Mouse (Mus musculus) ES-E14 (cell line): ENCODE measurements around the gene Ephx4. TPM values are rescaled to one million over a fixed set of nuclear protein-coding genes. Genes with fewer than 3 reads are reported as not detected.

Experiments used
- DNase-seq: peaks from one replicate; pipeline ENCODE4 v3.0.0-alpha.2; 2013; ENCODE audit warnings: low read depth, low spot score
- H3K27ac ChIP-seq: 2 replicates; pipeline ENCODE4 v1.5.1; 2012; ENCODE audit warnings: low read depth, mild to moderate bottlenecking, low read length, moderate library complexity, mixed read lengths; ENCODE audit not compliant: poor library complexity, insufficient read depth, severe bottlenecking
- H3K36me3 ChIP-seq: 2 replicates; pipeline ENCODE4 v1.6.1; 2012; ENCODE audit warnings: mild to moderate bottlenecking, low read length, moderate library complexity, mixed read lengths; ENCODE audit not compliant: control insufficient read depth, poor library complexity, insufficient read depth, severe bottlenecking
- H3K4me1 ChIP-seq, 2 experiments: fragments of 150-350 bp in 1 of 2; sonication (generic) in 1 of 2; 2 replicates each; pipeline ENCODE4 v1.6.1; 2012; ENCODE audit warnings: low read length in 2 of 2, mild to moderate bottlenecking in 1 of 2, mixed read lengths in 1 of 2; ENCODE audit not compliant: control insufficient read depth in 2 of 2, insufficient read depth in 2 of 2, poor library complexity in 1 of 2
- H3K4me3 ChIP-seq, 2 experiments: fragments of 150-350 bp in 1 of 2; sonication (generic) in 1 of 2; 2 replicates each; pipeline ENCODE4 v1.5.1; 2012; ENCODE audit warnings: low read length in 2 of 2, low read depth in 1 of 2, mild to moderate bottlenecking in 1 of 2, mixed read lengths in 1 of 2; ENCODE audit not compliant: insufficient read depth in 1 of 2, poor library complexity in 1 of 2, severe bottlenecking in 1 of 2
- H3K9ac ChIP-seq: 2 replicates; pipeline ENCODE4 v1.6.1; 2012; ENCODE audit warnings: low read depth, mild to moderate bottlenecking, low read length, mixed read lengths; ENCODE audit not compliant: poor library complexity, insufficient read depth, severe bottlenecking
- H3K9me3 ChIP-seq: fragments of 150-350 bp; sonication (generic); 2 replicates; pipeline ENCODE4 v1.6.1; 2012; ENCODE audit warnings: low read depth, mild to moderate bottlenecking, low read length; ENCODE audit not compliant: control insufficient read depth, insufficient read depth
- CHD2 ChIP-seq: IDR thresholded peaks from 2 replicates; pipeline ENCODE4 v1.6.1; 2014; ENCODE audit warnings: mild to moderate bottlenecking, low read depth, low read length, inconsistent platforms
- HCFC1 ChIP-seq: IDR thresholded peaks from 2 replicates; pipeline ENCODE4 v1.6.1; 2012; ENCODE audit warnings: low read length, inconsistent platforms, borderline replicate concordance; ENCODE audit not compliant: insufficient read depth
- MAFK ChIP-seq: IDR thresholded peaks from 2 replicates; pipeline ENCODE4 v1.6.1; 2014; ENCODE audit warnings: mild to moderate bottlenecking, low read depth, low read length, inconsistent platforms; ENCODE audit not compliant: insufficient read depth
- ZC3H11A ChIP-seq: IDR thresholded peaks from 2 replicates; pipeline ENCODE4 v1.6.1; 2012; ENCODE audit warnings: low read depth, mild to moderate bottlenecking, inconsistent platforms, low read length, borderline replicate concordance
- ZNF384 ChIP-seq: IDR thresholded peaks from 2 replicates; pipeline ENCODE4 v1.6.1; 2012; ENCODE audit warnings: low read depth, low read length, inconsistent platforms
- in situ Hi-C, 2 experiments: fragments of 600-800 bp; cut with MboI; formaldehyde crosslinking; loops; one replicate each; pipeline ENCODE4 v1.15.1; 2025; ENCODE audit warnings: low sequenced_read_pairs in 2 of 2, inconsistent platforms in 1 of 2; ENCODE audit not compliant: unreplicated experiment in 2 of 2
- total RNA-seq: library from RNA; depleted of rRNA; stranded (reverse); fragments of 300-350 nt; gene quantifications from 2 replicates; pipeline ENCODE4 v1.2.3, GENCODE M21; 2012

Gene Ephx4
- total RNA-seq, 1 experiment: 1.1 TPM

DNA sequence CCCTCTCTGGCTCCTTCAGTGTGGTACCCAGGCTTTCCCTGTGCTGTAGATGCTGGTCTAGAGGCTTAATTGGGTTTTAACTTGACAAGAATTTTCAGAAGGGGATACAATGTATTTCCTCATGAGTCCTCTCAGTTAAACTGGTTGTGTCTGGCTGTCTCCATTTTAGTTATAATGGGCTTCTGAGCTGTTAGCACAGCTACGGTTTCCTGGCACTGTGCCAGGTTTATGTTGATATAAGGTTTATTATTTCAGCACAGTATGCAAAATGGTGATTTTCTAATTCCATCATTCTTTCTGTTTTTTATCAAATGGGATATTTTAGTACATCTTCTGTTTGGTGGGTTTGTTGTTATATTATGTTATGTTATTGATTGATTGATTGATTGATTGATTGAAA, 19.1 kb downstream of the Ephx4 start:
- no peaks in the 10 kb centered on the region for H3K4me1 ChIP-seq
- TF ChIP-seq CHD2: no peak
- no peak for TF ChIP-seq ZC3H11A

DNA sequence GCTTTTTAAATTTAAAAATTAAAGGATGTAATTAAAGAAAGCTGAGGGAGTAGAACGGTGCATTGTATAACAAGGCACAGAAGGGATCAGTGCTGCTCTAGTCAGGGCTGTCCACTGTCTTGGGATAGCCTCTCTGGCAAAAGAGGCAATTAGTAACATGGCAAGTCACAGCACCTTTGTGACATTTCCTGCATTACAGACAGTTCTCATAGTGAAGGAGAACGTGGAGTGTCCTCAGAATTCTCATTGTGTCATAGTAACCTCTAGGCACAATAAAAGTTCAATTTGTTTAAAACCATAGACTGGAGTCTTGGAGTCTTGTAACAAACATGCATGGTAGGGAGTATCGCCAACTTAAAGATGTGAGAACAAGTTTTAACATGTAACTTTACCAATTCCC, 28.7 kb downstream of the Ephx4 start, which contains the start of gene Lpcat2b:
Gene Lpcat2b (plus strand): TSS at position 301 of the 400 bp plus-strand sequence.
- Histone ChIP-seq H3K4me1 (no peaks in the 10 kb centered on the region), H3K9me3 (no peaks in the 10 kb centered on the region), H3K27ac (no peak within 1 kb of the TSS), H3K4me3 (no peak within 1 kb of the TSS), H3K36me3 (no peaks in the 10 kb centered on the region), H3K9ac (no peak within 1 kb of the TSS)
- in situ Hi-C loops: no loop called here
- no peak for TF ChIP-seq MAFK
- no peak for TF ChIP-seq ZNF384
- no peak for TF ChIP-seq ZC3H11A
- no peak for TF ChIP-seq HCFC1
- TF ChIP-seq CHD2: no peak
- DNase-seq: no peak

More for the DNA sequence above, 19.1 kb downstream of the Ephx4 start:
- in situ Hi-C loops: no loop called here
- Histone ChIP-seq H3K36me3 (no peaks in the 10 kb centered on the region), H3K9me3 (no peaks in the 10 kb centered on the region), H3K27ac (no peak overlapping the region), H3K9ac (no peak overlapping the region), H3K4me3 (no peak overlapping the region)
- no peak for DNase-seq

DNA sequence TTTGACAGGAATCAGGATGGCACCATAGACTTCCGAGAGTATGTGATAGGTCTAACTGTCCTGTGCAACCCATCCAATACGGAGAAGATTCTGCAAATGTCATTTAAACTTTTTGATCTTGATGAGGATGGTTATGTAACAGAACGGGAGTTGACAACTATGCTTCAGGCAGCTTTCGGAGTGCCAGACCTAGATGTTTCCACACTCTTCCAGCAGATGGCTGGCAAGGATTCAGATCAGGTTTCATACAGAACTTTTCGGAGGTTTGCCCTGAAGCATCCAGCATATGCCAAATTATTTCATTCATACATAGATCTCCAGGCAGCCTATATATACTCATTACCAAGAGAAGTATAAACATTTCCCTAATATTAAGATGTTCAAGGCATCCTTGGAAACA, 31.5 kb downstream of the Ephx4 start:
- no peak for DNase-seq
- no peaks in the 10 kb centered on the region for H3K4me1 ChIP-seq
- no peak overlapping the region for H3K4me3 ChIP-seq
- in situ Hi-C loops: no loop called here
- H3K9ac ChIP-seq: no peak overlapping the region
- TF ChIP-seq ZC3H11A (no peak), HCFC1 (no peak), ZNF384 (no peak), MAFK (no peak), CHD2 (no peak)
- H3K27ac ChIP-seq: no peak overlapping the region
- H3K36me3 ChIP-seq: no peaks in the 10 kb centered on the region
- H3K9me3 ChIP-seq: no peaks in the 10 kb centered on the region

DNA sequence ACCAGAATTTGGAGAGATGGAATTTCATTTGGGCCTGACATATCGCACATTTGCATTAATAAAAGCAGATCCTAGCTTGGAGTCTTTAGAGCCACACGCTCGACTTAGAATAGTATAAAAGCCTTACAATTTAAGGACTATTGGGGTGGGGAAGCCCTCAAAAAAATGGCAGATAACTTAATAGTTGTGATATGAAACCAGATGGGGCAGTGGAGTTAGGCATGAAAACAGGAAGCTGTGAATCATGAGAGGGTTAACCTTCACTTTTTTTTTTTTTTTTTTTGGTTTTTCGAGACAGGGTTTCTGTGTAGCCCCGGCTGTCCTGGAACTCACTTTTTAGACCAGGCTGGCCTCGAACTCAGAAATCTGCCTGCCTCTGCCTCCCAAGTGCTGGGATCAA, 33.6 kb downstream of the Ephx4 start:
- no peak for DNase-seq
- in situ Hi-C loops: no loop called here
- H3K9ac ChIP-seq: no peak overlapping the region

DNA sequence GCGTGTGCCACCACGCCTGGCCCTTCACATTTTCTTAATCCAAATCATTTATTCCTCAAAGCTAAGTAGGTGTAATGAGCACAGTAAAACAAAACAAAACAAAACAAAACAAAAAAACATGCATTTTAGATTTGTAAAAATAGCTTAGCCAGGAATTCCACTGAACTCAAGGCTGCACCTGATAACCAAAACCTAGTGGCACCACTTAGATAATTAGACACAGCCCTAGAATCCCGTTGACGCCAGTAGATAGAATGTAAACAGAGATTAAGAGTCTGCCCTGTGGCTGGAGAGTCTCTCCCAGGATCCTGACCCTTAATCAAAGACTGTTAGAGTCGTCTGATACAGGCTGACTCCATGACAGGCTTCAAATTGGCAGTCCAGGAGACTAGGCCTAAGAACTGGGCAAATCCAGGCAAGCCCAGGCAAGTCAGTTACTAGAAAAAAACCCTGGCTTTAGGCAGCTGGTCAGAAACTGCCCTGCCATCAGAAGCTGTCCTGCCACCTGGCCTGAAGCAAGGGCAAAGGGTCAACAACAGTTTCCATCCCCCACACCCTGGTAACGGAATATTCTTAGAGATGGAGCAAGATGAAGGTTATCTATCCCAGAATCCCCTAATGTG, 34.2 kb downstream of the Ephx4 start:
- Histone ChIP-seq H3K36me3 (no peaks in the 10 kb centered on the region), H3K4me1 (no peaks in the 10 kb centered on the region), H3K9me3 (no peaks in the 10 kb centered on the region), H3K9ac (no peak overlapping the region), H3K4me3 (no peak overlapping the region), H3K27ac (no peak overlapping the region)
- no peak for DNase-seq
- in situ Hi-C loops: no loop called here
- TF ChIP-seq ZNF384 (no peak), ZC3H11A (no peak), MAFK (no peak), CHD2 (no peak), HCFC1 (no peak)

More for the DNA sequence above, 33.6 kb downstream of the Ephx4 start:
- no peak overlapping the region for H3K4me3 ChIP-seq
- no peaks in the 10 kb centered on the region for H3K4me1 ChIP-seq
- no peaks in the 10 kb centered on the region for H3K9me3 ChIP-seq
- no peak overlapping the region for H3K27ac ChIP-seq
- TF ChIP-seq MAFK: no peak
- TF ChIP-seq CHD2: no peak
- no peak for TF ChIP-seq HCFC1
- no peak for TF ChIP-seq ZNF384
- no peak for TF ChIP-seq ZC3H11A
- H3K36me3 ChIP-seq: no peaks in the 10 kb centered on the region
